Mouse (Mus musculus) G1E (cell line): ENCODE data around the gene Traf3.

Experiments
- CTCF ChIP-seq: IDR thresholded peaks from 2 replicates; pipeline ENCODE4 v1.5.1; 2012; ENCODE audit warnings: low read depth, low read length, inconsistent platforms, mixed read lengths
- GATA1 ChIP-seq: IDR thresholded peaks from 2 replicates; pipeline ENCODE4 v1.6.1; 2012; ENCODE audit warnings: borderline replicate concordance, low read length, inconsistent platforms, mixed read lengths
- POLR2AphosphoS5 ChIP-seq: IDR thresholded peaks from 2 replicates; pipeline ENCODE4 v1.6.1; 2012; ENCODE audit warnings: low read depth, low read length, inconsistent platforms; ENCODE audit not compliant: insufficient replicate concordance

GRCm38 (mm10) chr12:111134791-111135733, 31.1 kb upstream of the Traf3 start:
- no peak for TF ChIP-seq CTCF
- TF ChIP-seq POLR2AphosphoS5, result no peak
- no peak for TF ChIP-seq GATA1
